Mouse (Mus musculus): ENCODE results near the gene Pex11b.
"Not testable (repeated sequence)": the region's sequence is repeated elsewhere in the genome, so short reads cannot be mapped to it uniquely, and the experiment has no call there.

The Pex11b gene

GRCm38 (mm10) chr3:96634928-96635879 is at the start of gene Pex11b, which contains the start of gene Gm42957:
Pex11b (plus strand) TSS chr3:96635376.
Gm42957 (plus strand) TSS chr3:96635474.
- peak; percentile 84 for DNase-seq (ENCODE audit: low spot score)

DNA sequence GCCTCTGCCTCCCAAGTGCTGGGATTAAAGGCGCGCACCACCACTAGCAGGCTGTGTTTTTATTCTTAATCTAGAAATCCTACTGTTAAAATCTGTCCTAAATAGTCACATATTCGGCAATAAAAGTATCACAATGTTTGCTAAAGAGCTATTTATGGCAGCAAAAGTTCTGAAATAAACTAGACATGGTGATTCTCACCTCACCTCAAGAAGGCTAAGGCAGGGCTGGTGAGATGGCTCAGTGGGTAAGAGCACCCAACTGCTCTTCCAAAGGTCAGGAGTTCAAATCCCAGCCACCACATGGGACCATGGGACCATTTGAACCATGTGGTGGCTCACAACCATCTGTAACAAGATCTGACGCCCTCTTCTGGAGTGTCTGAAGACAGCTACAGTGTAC is 44.5 kb upstream of the Pex11b start:
- no peak for DNase-seq (ENCODE audit: low spot score)

GRCm38 (mm10) chr3:96593374-96593773 is 41.8 kb upstream of the Pex11b start:
- DNase-seq (ENCODE audit: low spot score) = no peak

- peak; percentile 88 for DNase-seq (ENCODE audit: low spot score)
These were observed 41.2 kb upstream of the Pex11b start, which contains the start of gene Polr3gl for GRCm38 (mm10) chr3:96593790-96594560. Polr3gl (minus strand) TSS chr3:96594181.

DNA sequence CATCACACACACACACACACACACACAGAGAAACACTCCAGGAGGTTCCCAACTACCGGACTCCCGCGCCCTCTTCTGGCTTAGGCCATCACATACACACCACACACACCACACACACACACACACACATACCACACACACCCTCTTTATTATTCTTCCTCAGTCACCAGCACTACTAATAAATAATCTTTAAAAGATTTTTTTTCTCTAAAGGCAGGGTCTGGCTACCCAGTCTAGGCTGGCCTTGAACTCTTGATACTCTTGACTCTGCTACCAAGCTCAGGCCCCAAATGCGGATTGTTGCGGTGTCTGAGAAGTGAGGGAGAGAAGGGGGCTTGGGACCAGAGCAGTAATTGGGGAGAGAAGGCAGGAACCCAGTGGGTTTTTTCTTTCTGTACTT is 40.3 kb upstream of the Pex11b start:
- no peak for DNase-seq (ENCODE audit: low spot score)

GRCm38 (mm10) chr3:96595661-96596060 is 39.5 kb upstream of the Pex11b start:
- no peak for DNase-seq (ENCODE audit: low spot score)

DNA sequence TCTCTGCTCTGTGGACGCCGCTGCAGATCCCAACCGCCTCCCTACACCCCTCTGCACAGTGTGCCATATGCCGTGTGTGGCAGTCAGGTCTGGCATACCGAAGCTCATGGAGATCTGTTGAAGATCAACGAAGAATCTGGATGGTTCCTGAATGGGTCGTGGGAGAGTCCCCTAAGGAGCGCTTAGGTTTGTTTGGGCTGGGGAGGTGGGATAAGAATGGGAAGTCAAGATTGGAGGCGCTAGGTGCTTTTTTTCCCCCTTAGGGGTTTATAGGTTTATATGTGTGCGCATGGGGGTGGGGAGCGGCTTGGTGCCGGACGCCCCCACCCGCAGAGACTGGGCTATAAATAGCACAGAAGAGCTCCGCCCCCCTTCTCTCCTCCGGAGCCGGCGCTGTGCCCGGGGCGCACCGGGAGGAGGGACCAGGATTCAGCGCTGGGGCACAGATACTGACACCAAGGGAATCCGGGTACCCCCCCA is 38.9 kb upstream of the Pex11b start, which contains the start of gene Ankrd34a:
Ankrd34a (plus strand) TSS at position 409 of the 480 bp plus-strand sequence.
- no peak for DNase-seq (ENCODE audit: low spot score)

GRCm38 (mm10) chr3:96596855-96597254 is 38.3 kb upstream of the Pex11b start:
- no peak for DNase-seq (ENCODE audit: low spot score)

DNA sequence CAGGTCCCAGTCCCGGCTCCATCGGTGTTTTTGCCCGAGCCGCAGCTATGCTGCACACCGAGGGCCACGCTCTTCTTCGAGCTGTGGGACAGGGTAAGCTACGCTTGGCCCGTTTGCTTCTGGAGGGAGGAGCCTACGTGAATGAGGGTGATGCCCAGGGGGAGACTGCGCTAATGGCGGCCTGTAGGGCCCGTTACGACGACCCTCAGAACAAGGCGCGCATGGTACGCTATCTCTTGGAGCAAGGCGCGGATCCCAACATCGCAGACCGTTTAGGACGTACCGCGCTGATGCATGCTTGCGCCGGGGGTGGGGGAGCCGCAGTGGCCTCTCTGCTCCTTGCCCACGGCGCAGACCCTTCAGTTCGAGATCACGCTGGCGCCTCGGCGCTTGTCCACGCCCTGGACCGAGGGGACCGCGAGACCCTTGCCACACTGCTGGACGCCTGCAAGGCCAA is 37.7 kb upstream of the Pex11b start:
- no peak for DNase-seq (ENCODE audit: low spot score)

GRCm38 (mm10) chr3:96598156-96599068 is 36.8 kb upstream of the Pex11b start:
- DNase-seq (ENCODE audit: low spot score) = no peak

GRCm38 (mm10) chr3:96599069-96599393 is 36.1 kb upstream of the Pex11b start:
- DNase-seq (ENCODE audit: low spot score) = no peak

GRCm38 (mm10) chr3:96599411-96599810 is 35.8 kb upstream of the Pex11b start:
- no peak for DNase-seq (ENCODE audit: low spot score)

- peak; percentile 84 for DNase-seq (ENCODE audit: low spot score)
These were observed 34.4 kb upstream of the Pex11b start, which contains the start of gene Lix1l for GRCm38 (mm10) chr3:96600639-96601250. Lix1l (plus strand) TSS chr3:96601149.

- DNase-seq (ENCODE audit: low spot score) = no peak
These were observed 33.9 kb upstream of the Pex11b start for GRCm38 (mm10) chr3:96601251-96601787.

DNA sequence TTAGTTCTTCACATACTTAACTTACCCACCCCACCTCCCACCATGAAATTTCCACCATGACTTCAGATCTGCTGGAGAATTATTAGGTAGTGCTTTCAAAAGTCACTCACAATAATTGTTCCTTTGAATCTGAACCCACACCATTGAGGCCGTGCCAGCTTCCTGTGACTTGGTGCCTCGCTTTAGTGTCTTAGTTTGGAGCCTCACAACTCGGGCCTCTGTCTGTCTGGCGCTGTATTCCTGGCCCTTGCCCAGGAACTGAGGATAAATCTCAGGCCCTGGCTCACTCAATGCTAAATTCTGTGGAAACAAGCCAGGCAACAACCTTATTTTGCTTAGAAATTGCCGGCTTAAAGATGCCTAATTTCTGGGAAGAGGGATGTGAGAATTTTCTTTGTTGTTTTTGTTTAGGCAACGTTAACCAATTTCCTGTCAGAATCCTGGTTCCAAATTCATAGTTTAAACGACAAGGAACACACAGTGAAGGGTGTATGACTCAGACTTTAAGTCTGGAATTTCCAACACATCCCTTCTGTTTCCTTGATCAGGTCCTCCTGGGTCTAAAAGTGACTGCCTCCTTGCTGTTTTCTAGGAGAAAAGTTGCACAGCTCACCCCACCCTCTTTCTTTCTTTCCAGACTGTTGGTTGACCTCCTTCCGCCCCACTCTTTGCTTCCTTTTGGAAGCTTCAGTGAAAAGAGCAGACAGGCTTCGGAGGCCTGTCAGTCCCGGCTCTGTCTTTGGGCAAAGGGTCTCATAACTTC is 33.1 kb upstream of the Pex11b start:
- DNase-seq (ENCODE audit: low spot score) = no peak

GRCm38 (mm10) chr3:96602704-96603084 is 32.5 kb upstream of the Pex11b start:
- no peak for DNase-seq (ENCODE audit: low spot score)

GRCm38 (mm10) chr3:96603311-96603710 is 31.9 kb upstream of the Pex11b start:
- DNase-seq (ENCODE audit: low spot score) = no peak

DNA sequence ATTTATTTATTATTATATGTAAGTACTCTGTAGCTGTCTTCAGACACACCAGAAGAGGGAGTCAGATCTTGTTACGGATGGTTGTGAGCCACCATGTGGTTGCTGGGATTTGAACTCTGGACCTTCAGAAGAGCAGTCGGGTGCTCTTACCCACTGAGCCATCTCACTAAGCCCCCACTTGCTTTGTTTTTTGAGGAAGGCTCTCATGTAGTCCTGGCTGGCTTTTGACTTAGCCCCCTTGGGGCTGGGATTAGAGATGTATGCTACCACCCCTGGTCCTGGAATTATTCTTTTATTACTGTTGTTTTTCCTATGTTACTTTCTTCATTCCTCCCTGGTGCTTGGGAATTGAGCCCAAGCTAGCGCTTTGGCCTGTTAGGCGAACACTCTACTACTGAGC is 29.2 kb upstream of the Pex11b start:
- DNase-seq (ENCODE audit: low spot score) = not testable (repeated sequence)

GRCm38 (mm10) chr3:96606618-96607017 is 28.6 kb upstream of the Pex11b start:
- no peak for DNase-seq (ENCODE audit: low spot score)

GRCm38 (mm10) chr3:96617941-96618340 is 17.2 kb upstream of the Pex11b start:
- DNase-seq (ENCODE audit: low spot score) = no peak
